ENCODE assay signal across 9 mouse cellular contexts in the genomic region with DNA sequence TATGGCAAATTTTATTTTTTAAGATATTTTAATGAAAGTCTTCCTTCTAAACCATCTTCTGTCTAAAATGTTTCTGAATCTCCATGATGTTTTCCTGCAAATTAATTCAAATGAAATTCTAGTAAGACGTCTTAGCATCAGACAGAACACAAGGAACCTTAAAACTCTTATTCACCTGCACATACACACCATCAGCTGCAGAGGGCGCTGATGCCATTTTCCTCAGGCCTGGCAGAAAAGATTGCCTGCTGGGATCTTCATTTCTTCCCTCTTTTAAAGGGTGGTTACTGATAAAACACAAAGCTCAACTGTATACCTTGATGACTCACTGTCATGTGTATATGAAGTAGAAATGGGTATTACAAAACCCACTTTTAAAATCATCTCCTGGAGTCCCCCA. TPM values are rescaled to one million over a fixed set of nuclear protein-coding genes. Genes with fewer than 3 reads are reported as not detected.
A peak's percentile ranks its signal among the peaks of the same experiment; 100 is the strongest.
DNase-seq lines count a peak whose midpoint lies in the region; ATAC-seq and TF ChIP-seq lines count a peak whose summit lies in the region.
"Had no signal": no experiment of that assay in that cellular context is flagged by ENCODE, and none has a peak within 500 bp of the region (broad histone marks: within the 10 kb centered on the region; RNA-seq: fewer than 3 reads in every experiment).

No protein-coding gene starts in this region.

- peak; percentile 24 for DNase-seq in gastrocnemius, postnatal 10 days
- no peak for DNase-seq in gastrocnemius, adult 8-10 months (ENCODE audit: low spot score in 2 of 2)
- DNase-seq in midbrain, embryonic 10.5 days (ENCODE audit: low spot score), result peak; percentile 39
- DNase-seq in adrenal gland, postnatal 25 days, result peak; percentile 32
- peak; percentile 12 to 41 for DNase-seq in layer of hippocampus, postnatal 36 days
- DNase-seq in stomach, postnatal 0 days (ENCODE audit: low spot score), result peak; percentile 60
- no peak for DNase-seq in MN1 (ENCODE audit: low spot score)

- no peak overlapping the region for H3K4me2 ChIP-seq in midbrain, embryonic 15.5 days
- H3K4me2 ChIP-seq in stomach, postnatal 0 days (replicated peaks; ENCODE audit: low read depth), result no peak overlapping the region
- H3K4me2 ChIP-seq: neural tube, embryonic 12.5 days had no signal

- no peak overlapping the region for H3K4me3 ChIP-seq in midbrain, embryonic 10.5 days
- no peak overlapping the region for H3K4me3 ChIP-seq in midbrain, embryonic 15.5 days
- H3K4me3 ChIP-seq in stomach, postnatal 0 days (ENCODE audit: low read depth, low read length), result no peak overlapping the region
- H3K4me3 ChIP-seq: neural tube, embryonic 12.5 days had no signal

- 16% methylated on average over 2 of the region's 2 CpGs for WGBS in midbrain, embryonic 10.5 days
- 6% methylated on average over 2 of the region's 2 CpGs for WGBS in midbrain, embryonic 15.5 days
- WGBS in stomach, postnatal 0 days, result 11% methylated on average over 2 of the region's 2 CpGs

- H3K9me3 ChIP-seq in midbrain, embryonic 10.5 days (replicated peaks), result no peaks in the 10 kb centered on the region
- H3K9me3 ChIP-seq in midbrain, embryonic 15.5 days, result no peaks in the 10 kb centered on the region
- no peaks in the 10 kb centered on the region for H3K9me3 ChIP-seq in stomach, postnatal 0 days (ENCODE audit: control insufficient read depth, low read length)
- H3K9me3 ChIP-seq: neural tube, embryonic 12.5 days had no signal

- ATAC-seq in midbrain, embryonic 15.5 days (replicated peaks), result no peak
- no peak for ATAC-seq in stomach, postnatal 0 days (ENCODE audit: low FRiP score, low TSS enrichment)

- peak; percentile 91 for TF ChIP-seq CTCF in stomach, postnatal 0 days (IDR thresholded peaks at IDR 0.05; ENCODE audit: low read depth)

- H3K4me1 ChIP-seq in midbrain, embryonic 10.5 days, result peaks cover 9% of the 10 kb centered on the region
- H3K4me1 ChIP-seq in midbrain, embryonic 15.5 days, result peaks cover 8% of the 10 kb centered on the region
- no peaks in the 10 kb centered on the region for H3K4me1 ChIP-seq in stomach, postnatal 0 days (replicated peaks; ENCODE audit: control insufficient read depth, insufficient read depth)

- H3K27me3 ChIP-seq in midbrain, embryonic 10.5 days (ENCODE audit: low read depth, poor library complexity, severe bottlenecking), result peaks cover 32% of the 10 kb centered on the region
- peaks cover 28% of the 10 kb centered on the region for H3K27me3 ChIP-seq in midbrain, embryonic 15.5 days (replicated peaks)
- no peaks in the 10 kb centered on the region; the same call in 1 of the 2 replicates for H3K27me3 ChIP-seq in stomach, postnatal 0 days (ENCODE audit: control insufficient read depth, insufficient read depth, low read length)

- no peak overlapping the region for H3K9ac ChIP-seq in midbrain, embryonic 15.5 days
- H3K9ac ChIP-seq in stomach, postnatal 0 days (ENCODE audit: low read length), result no peak overlapping the region
- H3K9ac ChIP-seq: neural tube, embryonic 12.5 days had no signal

- no peak for TF ChIP-seq EP300 in stomach, postnatal 0 days (optimal IDR thresholded peaks at IDR 0.05)

- H3K36me3 ChIP-seq in midbrain, embryonic 10.5 days, result no peaks in the 10 kb centered on the region
- no peaks in the 10 kb centered on the region for H3K36me3 ChIP-seq in midbrain, embryonic 15.5 days (replicated peaks)
- no peaks in the 10 kb centered on the region for H3K36me3 ChIP-seq in stomach, postnatal 0 days (ENCODE audit: control insufficient read depth, insufficient read depth, low read length)
- H3K36me3 ChIP-seq: neural tube, embryonic 12.5 days had no signal

- no peak overlapping the region for H3K27ac ChIP-seq in midbrain, embryonic 10.5 days (replicated peaks)
- H3K27ac ChIP-seq in midbrain, embryonic 15.5 days, result no peak overlapping the region
- H3K27ac ChIP-seq in stomach, postnatal 0 days (replicated peaks), result no peak overlapping the region
- H3K27ac ChIP-seq: neural tube, embryonic 12.5 days had no signal

RNA-seq across cellular contexts. Expression of gene Aldh1a2, which starts 4.7 kb away (rescaled TPM):
- total RNA-seq in gastrocnemius, postnatal 10 days (2021), result 10 to 100 TPM; 10.9 to 13.5 TPM
- 1 to 10 TPM in 3 of 4 experiments, under 1 TPM in 1; 0.88 to 6.4 (median 3.0) TPM for total RNA-seq in gastrocnemius, adult 8-10 months (2022)
- polyA plus RNA-seq in midbrain, embryonic 10.5 days (2016; fragmentation: Nextera tagmentation; extraction: Ambion mirVana), result 0.57 and 0.81 TPM in 2 replicates
- 21.0 and 24.2 TPM in 2 replicates for polyA plus RNA-seq in midbrain, embryonic 15.5 days (2015; fragmentation: Nextera tagmentation; extraction: Ambion mirVana)
- total RNA-seq in adrenal gland, postnatal 25 days (2021), result 73.6 and 78.5 TPM in 2 replicates
- total RNA-seq in layer of hippocampus, postnatal 36 days (2021), result 1 to 10 TPM; 3.5 to 4.6 TPM
- polyA plus RNA-seq in stomach, postnatal 0 days (2015; fragmentation: Nextera tagmentation; extraction: Ambion mirVana), result 45.2 and 47.2 TPM in 2 replicates

RNA-seq across cellular contexts. Expression of gene Aqp9, which starts 42.4 kb away (rescaled TPM):
- total RNA-seq in gastrocnemius, postnatal 10 days (2021), result under 1 TPM in 1 of 2 experiments, not detected in 1; 0.56 TPM
- total RNA-seq in gastrocnemius, adult 8-10 months (2022), result under 1 TPM in 2 of 4 experiments, not detected in 2; 0.13 to 0.16 TPM
- polyA plus RNA-seq in midbrain, embryonic 10.5 days (2016; fragmentation: Nextera tagmentation; extraction: Ambion mirVana), result 0.05 and 0.14 TPM in 2 replicates
- polyA plus RNA-seq in midbrain, embryonic 15.5 days (2015; fragmentation: Nextera tagmentation; extraction: Ambion mirVana), result 0.54 and 1.5 TPM in 2 replicates
- total RNA-seq in adrenal gland, postnatal 25 days (2021), result 0.36 and 1.5 TPM in 2 replicates
- 1 to 10 TPM; 2.1 to 3.4 TPM for total RNA-seq in layer of hippocampus, postnatal 36 days (2021)
- polyA plus RNA-seq in stomach, postnatal 0 days (2015; fragmentation: Nextera tagmentation; extraction: Ambion mirVana), result 2.1 and 2.8 TPM in 2 replicates

Comparison
In these comparisons a context has a peak if more than half of its experiments do, and no peak if none do; other contexts are left out.
1. DNase-seq: peak in gastrocnemius, postnatal 10 days (single experiment), midbrain, embryonic 10.5 days (single experiment), adrenal gland, postnatal 25 days (single experiment), layer of hippocampus, postnatal 36 days (2 of 2) and stomach, postnatal 0 days (single experiment); none in gastrocnemius, adult 8-10 months (0 of 2) and MN1 (single experiment).